Mouse (Mus musculus) hindbrain, embryonic 13.5 days (tissue): ENCODE measurements around the gene Ddt. TPM values are rescaled to one million over a fixed set of nuclear protein-coding genes. Genes with fewer than 3 reads are reported as not detected.
"Not testable (repeated sequence)": the region's sequence is repeated elsewhere in the genome, so short reads cannot be mapped to it uniquely, and the experiment has no call there.

Experiments used
- ATAC-seq: fragments of 200-750 bp; cut with Nextera tagmentation; 2 replicates; pipeline ENCODE4 v1.8.0; 2017; ENCODE audit warnings: moderate TSS enrichment; ENCODE audit not compliant: low FRiP score
- H3K27ac ChIP-seq: fragments of 300-500 bp; sonication (generic); 2 replicates; pipeline ENCODE4 v1.5.1; 2015; ENCODE audit warnings: inconsistent platforms, mild to moderate bottlenecking, moderate library complexity
- H3K27me3 ChIP-seq: fragments of 300-500 bp; sonication (generic); 2 replicates; pipeline ENCODE4 v1.6.1; 2015; ENCODE audit warnings: mild to moderate bottlenecking, inconsistent platforms
- H3K36me3 ChIP-seq: fragments of 300-500 bp; sonication (generic); 2 replicates; pipeline ENCODE4 v1.6.1; 2015; ENCODE audit warnings: mild to moderate bottlenecking, inconsistent platforms
- H3K4me1 ChIP-seq: fragments of 300-500 bp; sonication (generic); replicated peaks from 2 replicates; pipeline ENCODE4 v1.6.1; 2015; ENCODE audit warnings: inconsistent platforms
- H3K4me2 ChIP-seq: fragments of 300-500 bp; sonication (generic); 2 replicates; pipeline ENCODE4 v1.6.1; 2015; ENCODE audit warnings: inconsistent platforms, mild to moderate bottlenecking, moderate library complexity
- H3K4me3 ChIP-seq: fragments of 300-500 bp; sonication (generic); 2 replicates; pipeline ENCODE4 v1.5.1; 2015; ENCODE audit warnings: mild to moderate bottlenecking, inconsistent platforms
- H3K9ac ChIP-seq: fragments of 300-500 bp; sonication (generic); 2 replicates; pipeline ENCODE4 v1.6.1; 2015; ENCODE audit warnings: mild to moderate bottlenecking, inconsistent platforms
- H3K9me3 ChIP-seq: fragments of 300-500 bp; sonication (generic); 2 replicates; pipeline ENCODE4 v1.6.1; 2016; ENCODE audit warnings: inconsistent platforms
- WGBS: fragments of 180-500 bp; shearing (Covaris S2); methylation state at CpG from one replicate; pipeline ENCODE4 v1.1.7; 2015; 5-methylcytosine and 5-hydroxymethylcytosine counted together
- polyA plus RNA-seq: library from polyadenylated mRNA; unstranded; fragments of >200 nt; fragmentation: Nextera tagmentation; extraction: Ambion mirVana; gene quantifications from 2 replicates; pipeline ENCODE4 v1.2.1, GENCODE M21; 2015

Ddt gene
- polyA plus RNA-seq, 1 experiment from 2014 or later: 96.6 TPM

DNA sequence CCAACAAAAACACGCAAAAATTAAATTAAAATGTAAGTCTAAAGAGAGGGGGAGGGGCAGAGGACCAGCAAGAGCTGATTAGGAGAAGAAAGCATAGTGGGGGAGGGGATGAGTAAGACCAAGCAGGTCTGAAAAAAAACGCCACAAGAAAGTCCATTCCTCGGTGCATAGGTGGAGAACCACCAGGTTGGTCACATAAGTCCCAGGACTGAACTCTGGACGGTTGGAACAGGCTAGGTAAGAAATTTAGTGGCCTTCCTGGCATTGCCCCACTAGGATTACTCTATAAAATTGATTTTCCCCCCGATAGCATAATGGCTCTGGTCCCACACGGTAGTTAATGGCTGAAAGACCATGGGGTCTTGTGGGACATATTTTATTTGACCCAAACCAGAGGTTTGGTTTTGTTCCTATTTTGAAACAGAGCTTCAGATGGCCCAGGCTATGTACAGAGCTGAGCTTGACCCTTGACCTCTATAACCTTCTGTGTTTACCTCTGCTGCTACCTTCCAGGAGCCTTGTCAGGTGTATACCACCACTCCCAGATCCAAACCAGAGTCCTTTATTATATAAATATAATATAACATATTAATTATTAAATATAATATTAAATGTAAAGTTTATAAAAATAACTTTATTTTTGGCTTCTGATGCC is 16.0 kb upstream of the Ddt start:
- H3K27ac ChIP-seq: no peak overlapping the region
- H3K4me2 ChIP-seq: no peak overlapping the region
- no peaks in the 10 kb centered on the region for H3K9me3 ChIP-seq
- H3K36me3 ChIP-seq: no peaks in the 10 kb centered on the region
- ATAC-seq: no peak
- no peak overlapping the region for H3K9ac ChIP-seq
- H3K27me3 ChIP-seq: peaks cover 6% of the 10 kb centered on the region; the same call in 1 of the 2 replicates
- peaks cover 4% of the 10 kb centered on the region for H3K4me1 ChIP-seq
- WGBS: 74% methylated on average over 6 of the region's 6 CpGs
- no peak overlapping the region for H3K4me3 ChIP-seq

DNA sequence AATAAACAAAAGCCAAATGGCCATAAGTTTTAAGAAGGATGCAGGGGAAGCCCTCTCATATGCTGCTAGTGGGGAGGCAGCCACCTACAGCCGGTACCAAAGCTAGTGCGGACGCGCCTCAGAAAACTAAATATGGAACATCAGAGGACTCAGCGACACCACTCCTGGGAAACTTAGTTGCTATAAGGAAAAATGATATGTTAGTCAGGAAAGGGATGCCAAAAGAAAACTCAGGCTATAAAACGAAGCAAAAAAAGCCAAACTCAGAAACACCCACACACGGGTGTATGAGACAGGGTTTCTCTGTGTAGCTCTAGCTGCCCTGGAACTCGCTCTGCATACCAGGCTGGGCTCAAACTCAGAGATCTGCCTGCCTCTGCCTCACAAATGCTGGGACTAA is 15.1 kb upstream of the Ddt start:
- H3K36me3 ChIP-seq: no peaks in the 10 kb centered on the region
- H3K4me2 ChIP-seq: no peak overlapping the region
- no peak for ATAC-seq
- H3K9ac ChIP-seq: no peak overlapping the region
- 95% methylated on average over 8 of the region's 8 CpGs for WGBS
- no peaks in the 10 kb centered on the region for H3K9me3 ChIP-seq
- H3K27me3 ChIP-seq: peaks cover 15% of the 10 kb centered on the region
- peaks cover 4% of the 10 kb centered on the region for H3K4me1 ChIP-seq
- no peak overlapping the region for H3K27ac ChIP-seq
- H3K4me3 ChIP-seq: no peak overlapping the region

DNA sequence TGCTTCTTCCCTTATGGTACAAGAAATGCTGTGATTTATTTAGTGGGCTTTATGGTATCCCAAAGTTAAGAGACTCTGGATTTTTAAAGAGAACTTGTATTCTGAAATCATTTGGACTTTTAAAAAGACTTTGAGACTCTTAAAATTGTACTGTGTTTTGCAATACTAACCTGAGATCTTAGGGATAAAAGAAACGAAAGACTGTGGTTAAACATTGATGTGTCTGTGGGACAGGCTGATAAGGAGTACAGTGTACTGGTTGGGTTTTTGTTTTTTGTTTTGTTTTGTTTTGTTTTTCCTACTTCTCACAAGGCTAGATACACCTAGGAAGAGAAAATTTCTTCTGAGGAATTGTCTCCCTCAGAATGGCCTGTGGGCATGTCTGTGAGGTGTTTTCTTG is 12.2 kb upstream of the Ddt start:
- H3K9ac ChIP-seq: no peak overlapping the region
- peaks cover 8% of the 10 kb centered on the region for H3K4me1 ChIP-seq
- H3K4me3 ChIP-seq: no peak overlapping the region
- H3K36me3 ChIP-seq: no peaks in the 10 kb centered on the region
- no peak overlapping the region for H3K4me2 ChIP-seq
- WGBS: 76% methylated on average over 1 of the region's 1 CpGs
- no peaks in the 10 kb centered on the region for H3K9me3 ChIP-seq
- no peak for ATAC-seq
- H3K27ac ChIP-seq: no peak overlapping the region
- peaks cover 43% of the 10 kb centered on the region for H3K27me3 ChIP-seq

DNA sequence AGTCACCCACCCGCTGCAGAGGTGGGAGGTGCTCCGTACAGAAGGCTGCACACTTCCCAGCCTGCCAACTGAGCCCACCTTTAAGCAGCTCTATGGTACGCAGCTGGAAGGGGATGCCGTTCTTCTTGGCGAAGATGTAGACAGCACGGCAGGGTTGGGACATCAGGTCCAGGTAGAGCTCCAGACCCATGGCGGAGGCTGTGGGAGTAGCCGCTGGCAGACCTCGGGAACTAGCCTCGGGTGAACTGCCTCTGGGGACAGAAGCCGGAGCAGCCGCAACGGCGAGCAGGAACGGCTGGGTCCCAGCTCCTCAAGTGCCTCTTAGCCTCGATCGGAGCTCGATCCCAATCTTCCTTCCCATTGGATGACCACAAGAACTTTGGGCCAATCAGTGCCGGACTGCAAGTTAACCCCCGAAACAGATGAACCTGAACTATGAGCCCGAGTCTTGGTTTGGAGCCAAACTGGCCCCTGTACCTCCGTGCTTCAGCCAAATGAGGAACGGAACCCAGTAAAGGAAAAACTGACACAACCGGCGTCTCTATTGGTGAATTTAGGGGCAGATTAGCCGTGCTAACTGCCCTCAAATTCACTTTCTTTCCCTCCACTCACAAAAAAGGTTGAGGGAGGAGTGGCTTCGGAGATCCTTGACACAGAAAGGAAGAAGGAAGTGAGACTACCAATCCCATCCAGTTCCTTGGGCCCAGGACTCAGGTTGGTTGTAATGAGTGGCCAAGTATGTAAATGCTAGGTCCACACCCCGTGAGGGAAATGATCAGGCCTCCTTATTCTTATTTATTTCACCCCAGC is 7.8 kb upstream of the Ddt start, which contains the start of the genes Gm20441 and Gstt3:
Gm20441 (minus strand) TSS at position 186 of the 810 bp plus-strand sequence.
Gstt3 (minus strand) TSS at position 646 of the 810 bp plus-strand sequence.
- H3K4me3 ChIP-seq: peak within 1 kb of the TSS; percentile 37
- H3K36me3 ChIP-seq: no peaks in the 10 kb centered on the region
- no peaks in the 10 kb centered on the region for H3K9me3 ChIP-seq
- WGBS: 2% methylated on average over 28 of the region's 28 CpGs
- ATAC-seq: no peak
- peak within 1 kb of the TSS; percentile 62 for H3K9ac ChIP-seq
- no peak within 1 kb of the TSS for H3K27ac ChIP-seq
- peak within 1 kb of the TSS; percentile 66 for H3K4me2 ChIP-seq
- peaks cover 76% of the 10 kb centered on the region for H3K27me3 ChIP-seq
- H3K4me1 ChIP-seq: peaks cover 11% of the 10 kb centered on the region

- 47% methylated on average over 15 of the region's 15 CpGs for WGBS
- Histone ChIP-seq H3K4me2 (no peak overlapping the region), H3K27ac (no peak overlapping the region), H3K4me1 (peaks cover 11% of the 10 kb centered on the region), H3K4me3 (no peak overlapping the region), H3K27me3 (peaks cover 80% of the 10 kb centered on the region), H3K9me3 (no peaks in the 10 kb centered on the region), H3K36me3 (no peaks in the 10 kb centered on the region), H3K9ac (no peak overlapping the region)
- ATAC-seq: no peak
These were observed 6.3 kb upstream of the Ddt start for GRCm38 (mm10) chr10:75779206-75780174.

DNA sequence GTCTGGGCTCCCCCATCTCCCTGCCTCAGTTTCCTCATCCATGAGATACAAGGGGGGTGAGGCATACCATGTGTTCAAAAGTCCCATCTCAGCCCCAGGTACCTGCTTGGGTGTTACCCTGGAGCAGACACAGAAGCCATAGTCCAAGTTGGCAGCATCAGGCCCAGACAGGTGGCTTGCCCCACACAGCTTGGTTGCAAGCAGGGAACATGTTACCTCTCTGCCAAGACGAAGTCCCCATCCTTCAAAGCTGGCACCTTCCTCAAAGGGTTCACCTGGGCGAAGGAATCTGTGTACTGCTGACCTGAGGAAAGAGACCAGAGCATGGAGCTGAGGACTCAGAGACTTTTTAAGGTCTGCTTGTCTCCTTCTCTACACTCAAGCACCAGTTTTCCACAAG is 4.7 kb upstream of the Ddt start:
- no peak overlapping the region for H3K27ac ChIP-seq
- no peaks in the 10 kb centered on the region for H3K36me3 ChIP-seq
- no peak overlapping the region for H3K9ac ChIP-seq
- H3K9me3 ChIP-seq: no peaks in the 10 kb centered on the region
- no peak overlapping the region for H3K4me2 ChIP-seq
- ATAC-seq: no peak
- no peak overlapping the region for H3K4me3 ChIP-seq
- WGBS: 77% methylated on average over 2 of the region's 2 CpGs
- H3K4me1 ChIP-seq: peaks cover 15% of the 10 kb centered on the region
- H3K27me3 ChIP-seq: peaks cover 68% of the 10 kb centered on the region

DNA sequence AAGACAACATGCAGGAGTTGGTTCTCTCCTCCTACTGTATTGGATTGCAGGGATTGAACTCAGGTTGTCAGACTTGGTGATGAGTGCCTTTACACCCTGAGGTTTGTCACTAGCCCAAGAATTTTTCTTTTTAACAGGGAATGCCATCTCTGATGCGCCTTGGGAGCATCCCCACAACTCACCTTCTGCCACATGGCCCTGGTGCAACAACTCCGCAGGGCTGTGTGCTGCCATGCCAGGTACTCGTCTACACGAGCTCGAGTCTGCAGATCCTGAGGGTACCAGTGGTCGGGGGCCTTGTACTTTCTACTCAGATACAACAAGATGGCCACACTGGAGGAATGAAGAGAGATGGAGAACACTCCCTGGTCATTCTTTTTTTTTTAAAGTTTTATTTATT is 3.3 kb upstream of the Ddt start:
- H3K9me3 ChIP-seq: no peaks in the 10 kb centered on the region
- no peak for ATAC-seq
- no peaks in the 10 kb centered on the region for H3K36me3 ChIP-seq
- H3K27ac ChIP-seq: no peak overlapping the region
- 86% methylated on average over 6 of the region's 6 CpGs for WGBS
- H3K9ac ChIP-seq: no peak overlapping the region
- peaks cover 54% of the 10 kb centered on the region for H3K27me3 ChIP-seq
- H3K4me3 ChIP-seq: no peak overlapping the region
- H3K4me2 ChIP-seq: no peak overlapping the region
- H3K4me1 ChIP-seq: peaks cover 26% of the 10 kb centered on the region

- Histone ChIP-seq H3K9ac (no peak overlapping the region), H3K4me3 (no peak overlapping the region), H3K27me3 (peaks cover 35% of the 10 kb centered on the region), H3K4me1 (peaks cover 16% of the 10 kb centered on the region), H3K36me3 (no peaks in the 10 kb centered on the region), H3K9me3 (no peaks in the 10 kb centered on the region), H3K4me2 (no peak overlapping the region), H3K27ac (no peak overlapping the region)
- 96% methylated on average over 9 of the region's 9 CpGs for WGBS
- ATAC-seq: no peak
These were observed 1.4 kb upstream of the Ddt start for GRCm38 (mm10) chr10:75774587-75774986.

DNA sequence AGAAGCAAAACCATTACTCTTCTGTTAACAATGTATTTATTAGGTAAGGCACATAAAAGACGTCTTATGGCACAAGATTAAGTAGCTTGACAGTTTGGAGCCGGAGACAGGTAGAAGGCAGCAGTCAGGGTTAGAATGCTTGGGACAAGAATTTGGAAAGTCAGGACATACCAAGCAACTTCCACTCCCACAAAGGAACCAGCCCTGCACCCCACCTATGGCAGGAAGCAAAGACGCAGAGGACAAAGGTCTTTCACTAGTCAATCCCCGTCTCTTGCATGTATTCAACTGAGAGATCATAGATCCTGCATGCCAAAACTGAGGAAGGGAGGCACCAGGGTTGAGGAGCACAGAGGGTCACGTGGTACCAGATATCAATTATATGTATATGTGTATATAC is 888 bp upstream of the Ddt start:
- no peak overlapping the region for H3K4me3 ChIP-seq
- H3K9me3 ChIP-seq: no peaks in the 10 kb centered on the region
- no peak overlapping the region for H3K9ac ChIP-seq
- WGBS: 92% methylated on average over 5 of the region's 5 CpGs
- H3K4me2 ChIP-seq: no peak overlapping the region
- H3K4me1 ChIP-seq: peaks cover 16% of the 10 kb centered on the region
- no peak overlapping the region for H3K27ac ChIP-seq
- H3K27me3 ChIP-seq: peaks cover 30% of the 10 kb centered on the region
- H3K36me3 ChIP-seq: no peaks in the 10 kb centered on the region
- no peak for ATAC-seq

- peaks cover 22% of the 10 kb centered on the region for H3K4me1 ChIP-seq
- 52% methylated on average over 5 of the region's 5 CpGs for WGBS
- not testable (repeated sequence) for ATAC-seq, H3K9me3 ChIP-seq, H3K4me2 ChIP-seq, H3K9ac ChIP-seq, H3K27ac ChIP-seq, H3K27me3 ChIP-seq, H3K4me3 ChIP-seq, H3K36me3 ChIP-seq
These were observed 5.5 kb downstream of the Ddt start for GRCm38 (mm10) chr10:75767756-75768155.

DNA sequence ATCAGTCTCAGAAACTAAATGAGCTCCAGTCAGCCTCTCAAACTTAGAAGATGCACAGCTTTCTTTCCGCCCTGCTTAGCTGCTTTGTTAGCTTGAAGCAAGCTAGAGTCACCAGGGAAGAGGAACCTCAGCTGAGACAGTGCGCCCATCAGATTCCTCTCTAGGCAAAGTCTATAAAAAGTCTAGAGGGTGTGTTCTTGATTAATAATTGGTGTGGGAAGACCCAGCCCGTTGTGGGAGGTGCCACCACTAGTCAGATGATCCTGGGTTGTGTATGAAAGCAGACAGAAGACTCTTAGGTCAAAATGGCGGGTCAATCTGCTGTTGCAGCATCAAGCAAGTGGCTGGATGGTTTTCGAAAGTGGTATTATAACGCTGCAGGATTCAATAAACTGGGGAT is 6.4 kb downstream of the Ddt start:
- WGBS: 94% methylated on average over 6 of the region's 6 CpGs
- Histone ChIP-seq H3K9ac (no peak overlapping the region), H3K4me3 (no peak overlapping the region), H3K27ac (no peak overlapping the region), H3K36me3 (no peaks in the 10 kb centered on the region; the same call in 1 of the 2 replicates), H3K27me3 (no peaks in the 10 kb centered on the region), H3K4me1 (peaks cover 20% of the 10 kb centered on the region), H3K4me2 (no peak overlapping the region), H3K9me3 (no peaks in the 10 kb centered on the region)
- ATAC-seq: no peak
